Mouse (Mus musculus): ENCODE measurements around the gene Mlana. TPM values are rescaled to one million over a fixed set of nuclear protein-coding genes. Genes with fewer than 3 reads are reported as not detected.
A peak's percentile ranks its signal among the peaks of the same experiment; 100 is the strongest.

The Mlana gene
- polyA plus RNA-seq, 1 experiment from 2014 or later, result 2.6 TPM

- Histone ChIP-seq H3K9me3 (no peaks in the 10 kb centered on the region), H3K4me1 (no peaks in the 10 kb centered on the region), H3K4me3 (no peak overlapping the region), H3K4me2 (replicated peaks) (0 out of 2 replicates have a peak overlapping the region, but pooled peaks have one; percentile 12), H3K36me3 (no peaks in the 10 kb centered on the region), H3K27me3 (no peaks in the 10 kb centered on the region), H3K27ac (no peak overlapping the region), H3K9ac (no peak overlapping the region)
- ATAC-seq (ENCODE audit: insufficient number of reproducible peaks, insufficient read depth, low FRiP score, low TSS enrichment), result no peak
- WGBS, result 67% methylated on average over 14 of the region's 14 CpGs
Measured at GRCm38 (mm10) chr19:29708003-29708402, 10.4 kb downstream of the Mlana start.

- WGBS, result 68% methylated on average over 5 of the region's 5 CpGs
- Histone ChIP-seq H3K9me3 (no peaks in the 10 kb centered on the region), H3K4me2 (replicated peaks) (no peak overlapping the region)
Measured at GRCm38 (mm10) chr19:29708461-29708860, 10.8 kb downstream of the Mlana start.

GRCm38 (mm10) chr19:29709461-29709860 lies 11.8 kb downstream of the Mlana start:
- Histone ChIP-seq H3K4me3 (no peak overlapping the region), H3K4me2 (replicated peaks) (no peak overlapping the region)
- 79% methylated on average over 3 of the region's 3 CpGs for WGBS

More at GRCm38 (mm10) chr19:29708461-29708860, 10.8 kb downstream of the Mlana start:
- no peaks in the 10 kb centered on the region for H3K27me3 ChIP-seq
- no peak overlapping the region for H3K27ac ChIP-seq
- H3K36me3 ChIP-seq, result no peaks in the 10 kb centered on the region
- H3K4me3 ChIP-seq, result no peak overlapping the region
- no peaks in the 10 kb centered on the region for H3K4me1 ChIP-seq
- ATAC-seq (ENCODE audit: insufficient number of reproducible peaks, insufficient read depth, low FRiP score, low TSS enrichment), result no peak
- H3K9ac ChIP-seq, result no peak overlapping the region

GRCm38 (mm10) chr19:29713451-29713850 lies 15.8 kb downstream of the Mlana start:
- Histone ChIP-seq H3K36me3 (peaks cover 23% of the 10 kb centered on the region), H3K4me2 (replicated peaks) (no peak overlapping the region), H3K9ac (no peak overlapping the region), H3K4me3 (no peak overlapping the region), H3K9me3 (no peaks in the 10 kb centered on the region), H3K4me1 (no peaks in the 10 kb centered on the region), H3K27me3 (no peaks in the 10 kb centered on the region), H3K27ac (no peak overlapping the region)
- WGBS, result 82% methylated on average over 4 of the region's 4 CpGs
- ATAC-seq (ENCODE audit: insufficient number of reproducible peaks, insufficient read depth, low FRiP score, low TSS enrichment), result no peak

More at GRCm38 (mm10) chr19:29709461-29709860, 11.8 kb downstream of the Mlana start:
- no peak overlapping the region for H3K9ac ChIP-seq
- H3K9me3 ChIP-seq, result no peaks in the 10 kb centered on the region
- H3K27me3 ChIP-seq, result no peaks in the 10 kb centered on the region
- H3K4me1 ChIP-seq, result no peaks in the 10 kb centered on the region
- no peak for ATAC-seq (ENCODE audit: insufficient number of reproducible peaks, insufficient read depth, low FRiP score, low TSS enrichment)
- no peaks in the 10 kb centered on the region for H3K36me3 ChIP-seq
- H3K27ac ChIP-seq, result no peak overlapping the region

- no peaks in the 10 kb centered on the region for H3K4me1 ChIP-seq
- no peak overlapping the region for H3K27ac ChIP-seq
- H3K4me2 ChIP-seq (replicated peaks), result no peak overlapping the region
- H3K9me3 ChIP-seq, result no peaks in the 10 kb centered on the region
- no peaks in the 10 kb centered on the region for H3K27me3 ChIP-seq
- WGBS, result 85% methylated on average over 3 of the region's 3 CpGs
- H3K9ac ChIP-seq, result no peak overlapping the region
- ATAC-seq (ENCODE audit: insufficient number of reproducible peaks, insufficient read depth, low FRiP score, low TSS enrichment), result no peak
- H3K4me3 ChIP-seq, result no peak overlapping the region
- H3K36me3 ChIP-seq, result peaks cover 35% of the 10 kb centered on the region
Measured at GRCm38 (mm10) chr19:29717854-29718253, 20.2 kb downstream of the Mlana start.

- Histone ChIP-seq H3K4me2 (replicated peaks) (no peak overlapping the region), H3K9ac (no peak overlapping the region), H3K9me3 (no peaks in the 10 kb centered on the region), H3K27me3 (no peaks in the 10 kb centered on the region), H3K36me3 (peaks cover 35% of the 10 kb centered on the region), H3K4me3 (no peak overlapping the region), H3K4me1 (no peaks in the 10 kb centered on the region), H3K27ac (no peak overlapping the region)
- WGBS, result 95% methylated on average over 3 of the region's 3 CpGs
- no peak for ATAC-seq (ENCODE audit: insufficient number of reproducible peaks, insufficient read depth, low FRiP score, low TSS enrichment)
Measured at GRCm38 (mm10) chr19:29718476-29718875, 20.9 kb downstream of the Mlana start.

GRCm38 (mm10) chr19:29735421-29735820 lies 37.8 kb downstream of the Mlana start:
- Histone ChIP-seq H3K27ac (no peak overlapping the region), H3K4me1 (no peaks in the 10 kb centered on the region), H3K9ac (no peak overlapping the region), H3K4me2 (replicated peaks) (no peak overlapping the region), H3K4me3 (no peak overlapping the region), H3K27me3 (no peaks in the 10 kb centered on the region), H3K9me3 (no peaks in the 10 kb centered on the region), H3K36me3 (no peaks in the 10 kb centered on the region)
- WGBS, result 82% methylated on average over 3 of the region's 3 CpGs
- no peak for ATAC-seq (ENCODE audit: insufficient number of reproducible peaks, insufficient read depth, low FRiP score, low TSS enrichment)

GRCm38 (mm10) chr19:29739608-29740007 lies 42.0 kb downstream of the Mlana start:
- no peaks in the 10 kb centered on the region for H3K27me3 ChIP-seq
- H3K4me2 ChIP-seq (replicated peaks), result no peak overlapping the region
- WGBS, result 87% methylated on average over 2 of the region's 2 CpGs
- no peak overlapping the region for H3K27ac ChIP-seq
- H3K9ac ChIP-seq, result no peak overlapping the region
- no peaks in the 10 kb centered on the region for H3K9me3 ChIP-seq
- H3K4me1 ChIP-seq, result no peaks in the 10 kb centered on the region
- no peak overlapping the region for H3K4me3 ChIP-seq
- no peak for ATAC-seq (ENCODE audit: insufficient number of reproducible peaks, insufficient read depth, low FRiP score, low TSS enrichment)
- no peaks in the 10 kb centered on the region for H3K36me3 ChIP-seq

- H3K27ac ChIP-seq, result no peak overlapping the region
- no peak for ATAC-seq (ENCODE audit: insufficient number of reproducible peaks, insufficient read depth, low FRiP score, low TSS enrichment)
- no peaks in the 10 kb centered on the region for H3K9me3 ChIP-seq
- H3K9ac ChIP-seq, result no peak overlapping the region
- H3K4me1 ChIP-seq, result no peaks in the 10 kb centered on the region
- WGBS, result 79% methylated on average over 1 of the region's 1 CpGs
- H3K4me2 ChIP-seq (replicated peaks), result no peak overlapping the region
- H3K36me3 ChIP-seq, result no peaks in the 10 kb centered on the region
- no peak overlapping the region for H3K4me3 ChIP-seq
- H3K27me3 ChIP-seq, result no peaks in the 10 kb centered on the region
Measured at GRCm38 (mm10) chr19:29740661-29741060, 43.0 kb downstream of the Mlana start.

GRCm38 (mm10) chr19:29743531-29743930 lies 45.9 kb downstream of the Mlana start:
- no peak overlapping the region for H3K27ac ChIP-seq
- no peaks in the 10 kb centered on the region for H3K36me3 ChIP-seq
- WGBS, result 90% methylated on average over 5 of the region's 5 CpGs
- H3K9ac ChIP-seq, result no peak overlapping the region
- ATAC-seq (ENCODE audit: insufficient number of reproducible peaks, insufficient read depth, low FRiP score, low TSS enrichment), result no peak
- no peaks in the 10 kb centered on the region for H3K9me3 ChIP-seq
- no peak overlapping the region for H3K4me3 ChIP-seq
- H3K4me2 ChIP-seq (replicated peaks), result no peak overlapping the region
- H3K4me1 ChIP-seq, result no peaks in the 10 kb centered on the region
- no peaks in the 10 kb centered on the region for H3K27me3 ChIP-seq

- no peak overlapping the region for H3K9ac ChIP-seq
- H3K27me3 ChIP-seq, result no peaks in the 10 kb centered on the region
- 95% methylated on average over 3 of the region's 3 CpGs for WGBS
- no peak for ATAC-seq (ENCODE audit: insufficient number of reproducible peaks, insufficient read depth, low FRiP score, low TSS enrichment)
- H3K4me1 ChIP-seq, result no peaks in the 10 kb centered on the region
- H3K4me3 ChIP-seq, result no peak overlapping the region
- H3K36me3 ChIP-seq, result no peaks in the 10 kb centered on the region
- no peaks in the 10 kb centered on the region for H3K9me3 ChIP-seq
- no peak overlapping the region for H3K4me2 ChIP-seq (replicated peaks)
- no peak overlapping the region for H3K27ac ChIP-seq
Measured at GRCm38 (mm10) chr19:29750994-29751393, 53.4 kb downstream of the Mlana start.

GRCm38 (mm10) chr19:29753939-29754338 lies 56.3 kb downstream of the Mlana start:
- Histone ChIP-seq H3K9ac (no peak overlapping the region), H3K36me3 (no peaks in the 10 kb centered on the region), H3K4me1 (no peaks in the 10 kb centered on the region), H3K27ac (no peak overlapping the region), H3K27me3 (no peaks in the 10 kb centered on the region), H3K4me3 (no peak overlapping the region), H3K9me3 (no peaks in the 10 kb centered on the region), H3K4me2 (replicated peaks) (no peak overlapping the region)
- ATAC-seq (ENCODE audit: insufficient number of reproducible peaks, insufficient read depth, low FRiP score, low TSS enrichment), result no peak
- 76% methylated on average over 2 of the region's 2 CpGs for WGBS

Measured in embryonic facial prominence, embryonic 12.5 days (tissue).